In genomic region chr9:84112842-84113568, GRCm38 (mm10) we compare ENCODE assay signal across 14 mouse cellular contexts.
DNase-seq lines count a peak whose midpoint lies in the region; ATAC-seq lines count a peak whose summit lies in the region.
"Had no signal": no experiment of that assay in that cellular context is flagged by ENCODE, and none has a peak within 500 bp of the region (broad histone marks: within the 10 kb centered on the region; RNA-seq: fewer than 3 reads in every experiment).

No protein-coding gene starts in this region.

- no peak overlapping the region for H3K27ac ChIP-seq in heart, embryonic 12.5 days (ENCODE audit: poor library complexity, severe bottlenecking)
- no peak overlapping the region for H3K27ac ChIP-seq in embryonic facial prominence, embryonic 12.5 days
- peak overlapping the region; percentile 10; the same call in 1 of the 2 replicates for H3K27ac ChIP-seq in liver, embryonic 15.5 days (replicated peaks)
- H3K27ac ChIP-seq: neural tube, embryonic 13.5 days had no signal

- WGBS in heart, embryonic 12.5 days, result 30% methylated on average over 12 of the region's 12 CpGs
- 57% methylated on average over 12 of the region's 12 CpGs for WGBS in embryonic facial prominence, embryonic 12.5 days
- 12% methylated on average over 12 of the region's 12 CpGs for WGBS in liver, embryonic 15.5 days (ENCODE audit: insufficient replicate concordance)

- H3K9me3 ChIP-seq in heart, embryonic 12.5 days (replicated peaks), result no peaks in the 10 kb centered on the region
- no peaks in the 10 kb centered on the region for H3K9me3 ChIP-seq in embryonic facial prominence, embryonic 12.5 days
- H3K9me3 ChIP-seq in liver, embryonic 15.5 days (replicated peaks), result no peaks in the 10 kb centered on the region
- H3K9me3 ChIP-seq: neural tube, embryonic 13.5 days had no signal

- peak overlapping the region; percentile 27; the same call in 1 of the 2 replicates for H3K4me2 ChIP-seq in heart, embryonic 12.5 days
- H3K4me2 ChIP-seq in embryonic facial prominence, embryonic 12.5 days (replicated peaks), result peak overlapping the region; percentile 15; the same call in 1 of the 2 replicates
- peak overlapping the region; percentile 55 for H3K4me2 ChIP-seq in liver, embryonic 15.5 days
- H3K4me2 ChIP-seq: neural tube, embryonic 13.5 days had no signal

- H3K9ac ChIP-seq in heart, embryonic 12.5 days, result no peak overlapping the region
- H3K9ac ChIP-seq in embryonic facial prominence, embryonic 12.5 days, result no peak overlapping the region
- H3K9ac ChIP-seq in liver, embryonic 15.5 days, result no peak overlapping the region
- H3K9ac ChIP-seq: neural tube, embryonic 13.5 days had no signal

- peak; percentile 86; the same call in 1 of the 2 replicates for ATAC-seq in heart, embryonic 12.5 days (ENCODE audit: insufficient number of reproducible peaks, low FRiP score)
- no peak for ATAC-seq in embryonic facial prominence, embryonic 12.5 days (ENCODE audit: insufficient number of reproducible peaks, insufficient read depth, low FRiP score, low TSS enrichment)
- peak; percentile 99 for ATAC-seq in liver, embryonic 15.5 days (ENCODE audit: insufficient read depth)
- no peak for ATAC-seq in inflammation-experienced regulatory T-cells, adult 6 months

- no peak for DNase-seq in heart, adult 9 months (ENCODE audit: low spot score in 2 of 2)
- peak; percentile 63 for DNase-seq in 416B (ENCODE audit: low read depth)
- DNase-seq in right cerebral cortex, postnatal 14 days, result no peak
- no peak for DNase-seq in kidney, adult 18-20 months
- DNase-seq: adrenal gland, postnatal 25 days; cerebellum, postnatal 10 days; kidney, adult 9 months; lung, postnatal 14 days; right cerebral cortex, postnatal 25 days had no signal

- no peaks in the 10 kb centered on the region for H3K36me3 ChIP-seq in heart, embryonic 12.5 days
- no peaks in the 10 kb centered on the region for H3K36me3 ChIP-seq in embryonic facial prominence, embryonic 12.5 days
- H3K36me3 ChIP-seq in liver, embryonic 15.5 days (replicated peaks), result no peaks in the 10 kb centered on the region
- H3K36me3 ChIP-seq: neural tube, embryonic 13.5 days had no signal

- peaks cover 20% of the 10 kb centered on the region for H3K4me1 ChIP-seq in heart, embryonic 12.5 days (replicated peaks)
- H3K4me1 ChIP-seq in embryonic facial prominence, embryonic 12.5 days, result peaks cover 24% of the 10 kb centered on the region
- H3K4me1 ChIP-seq in liver, embryonic 15.5 days (replicated peaks), result peaks cover 27% of the 10 kb centered on the region

- H3K27me3 ChIP-seq in heart, embryonic 12.5 days (replicated peaks), result no peaks in the 10 kb centered on the region
- H3K27me3 ChIP-seq in embryonic facial prominence, embryonic 12.5 days, result no peaks in the 10 kb centered on the region
- no peaks in the 10 kb centered on the region for H3K27me3 ChIP-seq in liver, embryonic 15.5 days
- H3K27me3 ChIP-seq: neural tube, embryonic 13.5 days had no signal

- H3K4me3 ChIP-seq in heart, embryonic 12.5 days, result no peak overlapping the region
- no peak overlapping the region for H3K4me3 ChIP-seq in embryonic facial prominence, embryonic 12.5 days
- H3K4me3 ChIP-seq in liver, embryonic 15.5 days (replicated peaks), result peak overlapping the region; percentile 3
- H3K4me3 ChIP-seq: neural tube, embryonic 13.5 days had no signal

Comparison
In these comparisons a context has a peak if more than half of its experiments do, and no peak if none do; other contexts are left out.
1. ATAC-seq: peak in heart, embryonic 12.5 days (single experiment) and liver, embryonic 15.5 days (single experiment); none in embryonic facial prominence, embryonic 12.5 days (single experiment) and inflammation-experienced regulatory T-cells, adult 6 months (single experiment).
2. Peak in every context shown above with its lines, with median percentiles within 50 percentile points of each other: H3K4me2 ChIP-seq.